Mouse (Mus musculus) neural tube, embryonic 15.5 days (tissue): ENCODE measurements around the gene Ugt2b34. TPM values are rescaled to one million over a fixed set of nuclear protein-coding genes. Genes with fewer than 3 reads are reported as not detected.

ENCODE experiments used
- ATAC-seq: fragments of 200-750 bp; cut with Nextera tagmentation; 2 replicates; pipeline ENCODE4 v1.8.0; 2017; ENCODE audit warnings: mild to moderate bottlenecking, moderate TSS enrichment, moderate library complexity; ENCODE audit not compliant: low FRiP score
- H3K27ac ChIP-seq: fragments of 300-500 bp; sonication (generic); replicated peaks from 2 replicates; pipeline ENCODE4 v1.5.1; 2015; ENCODE audit warnings: mild to moderate bottlenecking, inconsistent platforms
- H3K27me3 ChIP-seq: fragments of 300-500 bp; sonication (generic); replicated peaks from 2 replicates; pipeline ENCODE4 v1.6.1; 2015; ENCODE audit warnings: inconsistent platforms
- H3K36me3 ChIP-seq: fragments of 300-500 bp; sonication (generic); 2 replicates; pipeline ENCODE4 v1.6.1; 2015; ENCODE audit warnings: inconsistent platforms
- H3K4me1 ChIP-seq: fragments of 300-500 bp; sonication (generic); 2 replicates; pipeline ENCODE4 v1.6.1; 2015; ENCODE audit warnings: inconsistent platforms
- H3K4me2 ChIP-seq: fragments of 300-500 bp; sonication (generic); 2 replicates; pipeline ENCODE4 v1.6.1; 2015; ENCODE audit warnings: inconsistent platforms, mild to moderate bottlenecking, moderate library complexity
- H3K4me3 ChIP-seq: fragments of 300-500 bp; sonication (generic); replicated peaks from 2 replicates; pipeline ENCODE4 v1.5.1; 2015; ENCODE audit warnings: mild to moderate bottlenecking, inconsistent platforms
- H3K9ac ChIP-seq: fragments of 300-500 bp; sonication (generic); replicated peaks from 2 replicates; pipeline ENCODE4 v1.6.1; 2015; ENCODE audit warnings: mild to moderate bottlenecking, inconsistent platforms
- H3K9me3 ChIP-seq: fragments of 300-500 bp; sonication (generic); replicated peaks from 2 replicates; pipeline ENCODE4 v1.6.1; 2016; ENCODE audit warnings: inconsistent platforms
- WGBS: fragments of 180-500 bp; shearing (Covaris S2); methylation state at CpG from one replicate; pipeline ENCODE4 v1.1.7; 2015; ENCODE audit warnings: mixed read lengths; 5-methylcytosine and 5-hydroxymethylcytosine counted together
- polyA plus RNA-seq: library from polyadenylated mRNA; unstranded; fragments of >200 nt; fragmentation: Nextera tagmentation; extraction: Ambion mirVana; gene quantifications from 2 replicates; pipeline ENCODE4 v1.2.1, GENCODE M21; 2015

Ugt2b34 gene
- polyA plus RNA-seq = 0.06 and 10.1 TPM in 2 replicates

- Histone ChIP-seq H3K9me3 (no peaks in the 10 kb centered on the region), H3K4me3 (no peak within 1 kb of the TSS), H3K9ac (no peak within 1 kb of the TSS), H3K27ac (no peak within 1 kb of the TSS), H3K4me1 (no peaks in the 10 kb centered on the region), H3K27me3 (no peaks in the 10 kb centered on the region), H3K4me2 (no peak within 1 kb of the TSS), H3K36me3 (no peaks in the 10 kb centered on the region)
- WGBS = 83% methylated on average over 1 of the region's 1 CpGs
- no peak for ATAC-seq
Measured at GRCm38 (mm10) chr5:86906758-86907157, at the start of gene Ugt2b34. TSS of gene Ugt2b34 (minus strand) at chr5:86906937.

- Histone ChIP-seq H3K9me3 (no peaks in the 10 kb centered on the region), H3K36me3 (no peaks in the 10 kb centered on the region), H3K4me2 (no peak overlapping the region), H3K9ac (no peak overlapping the region), H3K27ac (no peak overlapping the region), H3K4me1 (no peaks in the 10 kb centered on the region), H3K4me3 (no peak overlapping the region), H3K27me3 (no peaks in the 10 kb centered on the region)
- 95% methylated on average over 2 of the region's 2 CpGs for WGBS
- no peak for ATAC-seq
Measured at GRCm38 (mm10) chr5:86942111-86942510, 35.4 kb upstream of the Ugt2b34 start.

GRCm38 (mm10) chr5:86926426-86926825 lies 19.7 kb upstream of the Ugt2b34 start, which contains the start of gene Ugt2b1:
TSS of gene Ugt2b1 (minus strand) at chr5:86926530.
- Histone ChIP-seq H3K4me3 (no peak within 1 kb of the TSS), H3K4me1 (no peaks in the 10 kb centered on the region), H3K4me2 (no peak within 1 kb of the TSS), H3K9ac (no peak within 1 kb of the TSS), H3K9me3 (no peaks in the 10 kb centered on the region), H3K36me3 (no peaks in the 10 kb centered on the region), H3K27me3 (no peaks in the 10 kb centered on the region), H3K27ac (no peak within 1 kb of the TSS)
- no peak for ATAC-seq
- 83% methylated on average over 2 of the region's 2 CpGs for WGBS

- WGBS = 75% methylated on average over 3 of the region's 3 CpGs
- ATAC-seq = no peak
- H3K4me3 ChIP-seq = no peak overlapping the region
- H3K27me3 ChIP-seq = no peaks in the 10 kb centered on the region
- no peak overlapping the region for H3K9ac ChIP-seq
- H3K27ac ChIP-seq = no peak overlapping the region
- H3K9me3 ChIP-seq = no peaks in the 10 kb centered on the region
- no peaks in the 10 kb centered on the region for H3K4me1 ChIP-seq
- no peak overlapping the region for H3K4me2 ChIP-seq
- H3K36me3 ChIP-seq = no peaks in the 10 kb centered on the region
Measured at GRCm38 (mm10) chr5:86920661-86921233, 14.0 kb upstream of the Ugt2b34 start.

- WGBS = 84% methylated on average over 3 of the region's 3 CpGs
- no peaks in the 10 kb centered on the region for H3K27me3 ChIP-seq
- no peaks in the 10 kb centered on the region for H3K9me3 ChIP-seq
- H3K4me3 ChIP-seq = no peak overlapping the region
- no peak overlapping the region for H3K4me2 ChIP-seq
- no peaks in the 10 kb centered on the region for H3K36me3 ChIP-seq
- H3K9ac ChIP-seq = no peak overlapping the region
- ATAC-seq = no peak
- no peaks in the 10 kb centered on the region for H3K4me1 ChIP-seq
- no peak overlapping the region for H3K27ac ChIP-seq
Measured at GRCm38 (mm10) chr5:86911357-86912099, 4.8 kb upstream of the Ugt2b34 start.

GRCm38 (mm10) chr5:86910770-86911169 lies 4.0 kb upstream of the Ugt2b34 start:
- Histone ChIP-seq H3K4me2 (no peak overlapping the region), H3K36me3 (no peaks in the 10 kb centered on the region), H3K9me3 (no peaks in the 10 kb centered on the region), H3K27me3 (no peaks in the 10 kb centered on the region), H3K4me3 (no peak overlapping the region), H3K9ac (no peak overlapping the region), H3K27ac (no peak overlapping the region), H3K4me1 (no peaks in the 10 kb centered on the region)
- no peak for ATAC-seq
- 77% methylated on average over 1 of the region's 1 CpGs for WGBS

GRCm38 (mm10) chr5:86889933-86890332 lies 16.8 kb downstream of the Ugt2b34 start:
- whole genome bisulfite sequencing = 92% methylated on average over 1 of the region's 1 CpGs
- Histone ChIP-seq H3K4me3 (no peak overlapping the region), H3K4me1 (no peaks in the 10 kb centered on the region), H3K27me3 (no peaks in the 10 kb centered on the region), H3K27ac (no peak overlapping the region), H3K36me3 (no peaks in the 10 kb centered on the region), H3K4me2 (no peak overlapping the region), H3K9ac (no peak overlapping the region), H3K9me3 (no peaks in the 10 kb centered on the region)
- no peak for ATAC-seq

- no peaks in the 10 kb centered on the region for H3K36me3 ChIP-seq
- no peaks in the 10 kb centered on the region for H3K27me3 ChIP-seq
- no peak overlapping the region for H3K4me3 ChIP-seq
- H3K9ac ChIP-seq = no peak overlapping the region
- WGBS = 84% methylated on average over 1 of the region's 1 CpGs
- H3K9me3 ChIP-seq = 0 out of 2 replicates have a peak, but pooled peaks cover 2% of the 10 kb centered on the region
- no peak overlapping the region for H3K4me2 ChIP-seq
- no peak overlapping the region for H3K27ac ChIP-seq
- no peaks in the 10 kb centered on the region for H3K4me1 ChIP-seq
- ATAC-seq = no peak
Measured at GRCm38 (mm10) chr5:86888420-86888819, 18.3 kb downstream of the Ugt2b34 start.

- Histone ChIP-seq H3K4me1 (no peaks in the 10 kb centered on the region), H3K4me3 (no peak overlapping the region), H3K9me3 (0 out of 2 replicates have a peak, but pooled peaks cover 2% of the 10 kb centered on the region), H3K4me2 (no peak overlapping the region), H3K9ac (no peak overlapping the region), H3K27me3 (no peaks in the 10 kb centered on the region), H3K36me3 (no peaks in the 10 kb centered on the region), H3K27ac (no peak overlapping the region)
- 85% methylated on average over 1 of the region's 1 CpGs for WGBS
- no peak for ATAC-seq
Measured at GRCm38 (mm10) chr5:86887081-86887480, 19.7 kb downstream of the Ugt2b34 start.

- ATAC-seq = no peak
- 42% methylated on average over 3 of the region's 3 CpGs for WGBS
- no peak overlapping the region for H3K4me2 ChIP-seq
Measured at GRCm38 (mm10) chr5:86886620-86887019, 20.1 kb downstream of the Ugt2b34 start.

GRCm38 (mm10) chr5:86871877-86872276 lies 34.9 kb downstream of the Ugt2b34 start:
- H3K4me3 ChIP-seq = no peak overlapping the region
- H3K9me3 ChIP-seq = no peaks in the 10 kb centered on the region
- WGBS = 80% methylated on average over 1 of the region's 1 CpGs
- no peaks in the 10 kb centered on the region for H3K27me3 ChIP-seq
- no peaks in the 10 kb centered on the region for H3K36me3 ChIP-seq
- no peak overlapping the region for H3K4me2 ChIP-seq
- H3K27ac ChIP-seq = no peak overlapping the region
- no peak for ATAC-seq
- H3K4me1 ChIP-seq = no peaks in the 10 kb centered on the region
- no peak overlapping the region for H3K9ac ChIP-seq

More at GRCm38 (mm10) chr5:86886620-86887019, 20.1 kb downstream of the Ugt2b34 start:
- Histone ChIP-seq H3K9me3 (0 out of 2 replicates have a peak, but pooled peaks cover 2% of the 10 kb centered on the region), H3K4me1 (no peaks in the 10 kb centered on the region), H3K27ac (no peak overlapping the region), H3K27me3 (no peaks in the 10 kb centered on the region), H3K4me3 (no peak overlapping the region), H3K36me3 (no peaks in the 10 kb centered on the region), H3K9ac (no peak overlapping the region)

GRCm38 (mm10) chr5:86858336-86858735 lies 48.4 kb downstream of the Ugt2b34 start:
- Histone ChIP-seq H3K4me1 (no peaks in the 10 kb centered on the region), H3K9me3 (no peaks in the 10 kb centered on the region), H3K27ac (no peak overlapping the region), H3K4me2 (no peak overlapping the region), H3K4me3 (no peak overlapping the region), H3K27me3 (no peaks in the 10 kb centered on the region), H3K36me3 (no peaks in the 10 kb centered on the region), H3K9ac (no peak overlapping the region)
- no peak for ATAC-seq
- WGBS = 45% methylated on average over 3 of the region's 3 CpGs
